Mouse (Mus musculus): Measurements from ENCODE around the gene 4930415O20Rik. TPM values are rescaled to one million over a fixed set of nuclear protein-coding genes. Genes with fewer than 3 reads are reported as not detected.

Gene 4930415O20Rik
- under 1 TPM in 1 of 2 experiments, not detected in 1; 0.73 TPM for total RNA-seq (2021)

GRCm38 (mm10) chr15:98570873-98571538 is at the start of gene 4930415O20Rik, which contains the start of gene Ccnt1:
TSS of gene 4930415O20Rik (plus strand) at chr15:98571004.
TSS of gene Ccnt1 (minus strand) at chr15:98570923.
- no peak for DNase-seq (ENCODE audit: extremely low spot score in 1 of 2, low spot score in 1 of 2)

DNA sequence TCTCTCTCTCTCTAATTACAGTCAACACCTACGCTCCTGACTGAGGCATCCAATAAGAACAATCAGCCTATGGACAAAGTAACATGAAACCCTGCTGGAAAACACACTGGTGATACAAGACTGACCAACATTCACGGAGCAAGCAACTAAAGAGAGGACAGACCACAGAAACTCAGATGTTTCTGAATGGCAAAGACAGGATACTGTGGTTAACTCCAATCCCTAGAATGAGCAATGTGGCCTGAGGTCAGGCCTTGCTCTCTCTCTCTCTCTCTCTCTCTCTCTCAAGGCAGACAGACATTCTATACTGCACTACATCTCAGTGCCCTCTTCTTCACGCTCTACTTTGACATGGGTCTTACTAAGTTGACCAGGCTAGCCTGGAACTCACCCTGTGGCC is 49.6 kb upstream of the 4930415O20Rik start:
- no peak for DNase-seq (ENCODE audit: extremely low spot score in 1 of 2, low spot score in 1 of 2)

GRCm38 (mm10) chr15:98526057-98526456 is 44.7 kb upstream of the 4930415O20Rik start:
- DNase-seq (ENCODE audit: extremely low spot score in 1 of 2, low spot score in 1 of 2): no peak

DNA sequence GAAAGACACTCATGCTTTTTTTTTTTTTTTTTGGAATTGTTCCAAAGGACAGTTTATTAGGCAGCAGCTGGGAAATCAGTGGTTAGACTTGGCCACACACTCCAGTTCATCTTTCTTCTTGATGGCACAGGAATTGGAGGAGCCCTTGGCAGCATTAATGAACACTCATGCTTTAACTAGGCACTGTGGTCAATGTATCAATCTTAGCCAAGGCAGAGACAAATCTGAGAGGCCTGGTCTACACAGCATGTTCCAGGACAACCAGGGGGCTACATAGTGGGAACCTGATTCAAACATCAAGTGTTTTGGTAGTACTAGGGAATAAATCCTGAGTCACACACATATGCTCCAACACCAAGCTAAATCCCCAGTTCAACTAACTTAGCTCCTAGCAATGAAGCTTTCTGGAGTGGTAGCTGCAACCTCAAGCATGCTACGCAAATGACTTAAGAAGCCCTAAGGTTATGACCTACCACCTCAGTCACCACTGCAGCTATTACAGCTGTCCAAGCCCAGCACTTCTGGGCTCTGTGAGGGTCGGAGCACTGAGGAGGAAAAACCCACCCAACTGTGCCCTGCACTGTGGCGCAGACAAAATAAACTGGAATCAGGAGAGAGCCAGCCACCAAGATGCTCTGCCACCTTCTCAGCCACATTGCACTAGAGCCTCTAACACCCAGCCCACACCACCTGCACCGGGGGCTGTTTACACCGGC is 43.6 kb upstream of the 4930415O20Rik start:
- no peak for DNase-seq (ENCODE audit: extremely low spot score in 1 of 2, low spot score in 1 of 2)

GRCm38 (mm10) chr15:98528066-98528563 is 42.7 kb upstream of the 4930415O20Rik start:
- no peak for DNase-seq (ENCODE audit: extremely low spot score in 1 of 2, low spot score in 1 of 2)

- no peak for DNase-seq (ENCODE audit: extremely low spot score in 1 of 2, low spot score in 1 of 2)
Observed at GRCm38 (mm10) chr15:98532281-98532680, 38.5 kb upstream of the 4930415O20Rik start.

DNA sequence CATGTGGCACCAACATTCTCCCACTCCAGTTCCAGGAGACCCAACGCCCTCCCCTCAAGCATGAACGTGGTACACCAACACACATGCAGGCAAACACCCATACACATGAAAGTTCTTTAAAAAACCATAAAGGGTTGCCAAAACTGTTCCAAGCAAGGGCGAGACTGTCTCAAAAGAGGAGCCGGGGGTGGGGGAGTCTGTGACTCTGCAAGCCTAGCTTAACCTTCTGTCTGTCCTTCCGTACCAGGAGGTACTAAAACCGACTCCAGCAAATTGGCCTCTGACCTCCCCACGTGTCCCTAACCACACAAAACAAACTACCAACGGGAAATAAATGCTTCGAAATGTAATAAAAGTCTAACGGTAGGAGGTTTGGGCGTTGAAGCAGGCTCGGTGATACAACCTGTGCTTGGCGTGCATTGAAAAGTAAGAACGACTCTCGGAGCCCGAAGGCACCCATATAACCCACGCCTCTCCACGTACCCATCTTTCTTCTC is 37.7 kb upstream of the 4930415O20Rik start:
- no peak for DNase-seq (ENCODE audit: extremely low spot score in 1 of 2, low spot score in 1 of 2)

- DNase-seq (ENCODE audit: extremely low spot score in 1 of 2, low spot score in 1 of 2): peak; percentile 90 to 93
Observed at GRCm38 (mm10) chr15:98533881-98534627, 36.8 kb upstream of the 4930415O20Rik start, which contains the start of gene Kansl2. TSS of gene Kansl2 (minus strand) at chr15:98534264.

GRCm38 (mm10) chr15:98535921-98536320 is 34.9 kb upstream of the 4930415O20Rik start:
- no peak for DNase-seq (ENCODE audit: extremely low spot score in 1 of 2, low spot score in 1 of 2)

DNA sequence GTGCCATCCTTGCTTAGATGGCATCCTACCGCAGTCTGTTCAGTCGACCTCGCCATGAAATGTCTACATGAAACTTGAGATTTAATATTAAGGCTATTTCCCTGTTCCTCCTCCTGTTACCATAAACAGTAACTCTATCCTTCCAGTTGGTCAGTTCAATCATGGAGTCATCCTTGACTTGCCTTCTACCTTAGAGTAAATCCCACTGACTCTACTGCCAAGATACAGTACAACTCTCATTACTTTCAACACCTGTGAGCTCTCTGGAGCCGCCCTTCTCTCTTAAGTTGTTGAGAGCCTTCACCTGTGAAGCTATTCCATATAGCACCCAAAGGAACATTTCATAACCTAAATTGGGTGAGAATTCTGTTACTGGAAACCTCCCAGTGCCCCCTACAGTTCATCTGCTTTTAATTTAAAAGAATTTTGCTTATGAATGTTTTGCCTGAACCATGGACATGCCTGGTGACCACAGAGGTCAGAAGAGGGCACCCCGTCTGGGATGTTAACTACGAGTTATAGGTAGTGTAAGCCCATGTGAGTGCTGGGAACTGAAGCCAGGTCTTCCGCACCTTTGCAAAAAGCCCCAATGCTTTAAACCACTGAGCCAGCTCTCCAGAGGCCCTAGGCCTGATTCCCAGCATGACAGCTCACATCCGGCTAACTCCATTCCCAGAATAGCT is 33.8 kb upstream of the 4930415O20Rik start:
- no peak for DNase-seq (ENCODE audit: extremely low spot score in 1 of 2, low spot score in 1 of 2)

- no peak for DNase-seq (ENCODE audit: extremely low spot score in 1 of 2, low spot score in 1 of 2)
Observed at GRCm38 (mm10) chr15:98537923-98538322, 32.9 kb upstream of the 4930415O20Rik start.

- DNase-seq (ENCODE audit: extremely low spot score in 1 of 2, low spot score in 1 of 2): no peak
Observed at GRCm38 (mm10) chr15:98541064-98541463, 29.7 kb upstream of the 4930415O20Rik start.

DNA sequence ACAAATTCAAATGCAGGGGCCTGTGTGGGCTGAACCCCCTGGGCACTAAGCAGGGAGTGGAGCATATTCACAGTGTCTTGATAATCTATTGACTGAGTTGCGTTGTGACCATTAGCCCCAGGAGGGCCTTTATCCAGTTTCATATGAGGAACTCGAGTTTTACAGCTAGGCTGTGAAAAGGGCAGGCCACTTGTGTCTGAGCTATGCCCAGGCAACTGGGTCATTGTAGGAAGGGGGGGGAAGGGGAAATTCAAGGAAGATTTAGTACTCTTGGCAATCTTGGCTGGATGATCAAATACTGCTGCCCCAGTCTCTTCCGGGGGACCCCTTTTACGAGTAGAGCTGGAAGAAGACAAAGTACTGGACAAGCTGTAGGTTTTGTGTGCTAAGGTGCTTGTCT is 27.5 kb upstream of the 4930415O20Rik start:
- no peak for DNase-seq (ENCODE audit: extremely low spot score in 1 of 2, low spot score in 1 of 2)

GRCm38 (mm10) chr15:98545151-98545550 is 25.7 kb upstream of the 4930415O20Rik start:
- DNase-seq (ENCODE audit: extremely low spot score in 1 of 2, low spot score in 1 of 2): no peak

- DNase-seq (ENCODE audit: extremely low spot score in 1 of 2, low spot score in 1 of 2): no peak
Observed at GRCm38 (mm10) chr15:98546843-98547242, 24.0 kb upstream of the 4930415O20Rik start.

DNA sequence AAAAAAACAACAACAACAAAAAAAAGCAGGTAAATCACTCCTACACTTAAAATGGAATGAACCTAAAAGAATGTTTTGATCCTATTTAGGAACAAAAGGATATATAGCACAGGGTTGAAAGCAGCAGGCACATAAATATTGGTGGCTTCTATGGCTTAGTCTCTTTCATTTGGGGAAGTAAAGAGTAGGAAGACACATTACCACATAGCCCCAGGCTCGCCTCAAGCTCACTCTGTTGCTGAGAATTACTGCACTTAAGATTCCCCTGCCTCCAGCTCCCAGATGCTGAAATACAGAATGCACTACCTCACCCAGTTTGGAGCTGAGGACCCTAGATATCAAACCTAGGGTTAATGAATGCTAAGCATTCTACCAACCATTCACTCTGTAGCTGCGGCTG is 18.0 kb upstream of the 4930415O20Rik start:
- DNase-seq (ENCODE audit: extremely low spot score in 1 of 2, low spot score in 1 of 2): no peak

GRCm38 (mm10) chr15:98555881-98556280 is 14.9 kb upstream of the 4930415O20Rik start:
- DNase-seq (ENCODE audit: extremely low spot score in 1 of 2, low spot score in 1 of 2): no peak

- DNase-seq (ENCODE audit: extremely low spot score in 1 of 2, low spot score in 1 of 2): no peak
Observed at GRCm38 (mm10) chr15:98557186-98557585, 13.6 kb upstream of the 4930415O20Rik start.

DNA sequence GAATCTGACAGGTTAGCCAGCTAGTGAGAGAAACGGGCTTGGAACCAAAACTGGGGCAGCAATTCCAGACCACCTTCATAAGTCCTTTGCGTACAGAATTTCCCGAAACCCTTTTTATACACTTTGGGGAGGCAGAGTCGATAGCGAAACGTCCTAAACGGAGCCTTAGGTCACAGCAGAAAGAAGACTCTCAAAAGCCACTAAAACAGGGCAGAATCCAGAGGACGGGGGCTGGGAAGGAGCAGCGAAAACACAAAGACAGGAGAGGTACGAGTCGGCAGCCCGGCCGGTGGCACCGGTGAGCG is 3.9 kb upstream of the 4930415O20Rik start:
- DNase-seq (ENCODE audit: extremely low spot score in 1 of 2, low spot score in 1 of 2): no peak
